Mouse (Mus musculus) spleen, adult 18-20 months (tissue): ENCODE results near the gene Gm49366.
"Not testable (repeated sequence)": the region's sequence is repeated elsewhere in the genome, so short reads cannot be mapped to it uniquely, and the experiment has no call there.

Source experiments
- DNase-seq, 2 experiments: peaks; one replicate each; pipeline ENCODE4 v3.0.0; 2022; ENCODE audit warnings: mixed read lengths in 2 of 2

The Gm49366 gene

GRCm38 (mm10) chr12:84094666-84095065 lies 55.9 kb downstream of the Gm49366 start:
- DNase-seq = not testable (repeated sequence)

- no peak for DNase-seq
Observed at GRCm38 (mm10) chr12:84099605-84100004, 60.9 kb downstream of the Gm49366 start.

- DNase-seq = no peak
Observed at GRCm38 (mm10) chr12:84100071-84100470, 61.3 kb downstream of the Gm49366 start.

- peak; percentile 6 to 38 for DNase-seq
Observed at GRCm38 (mm10) chr12:84100604-84101492, 62.1 kb downstream of the Gm49366 start, which contains the start of gene Acot6. Acot6 (plus strand) TSS chr12:84100654.

GRCm38 (mm10) chr12:84101493-84101845 lies 62.7 kb downstream of the Gm49366 start:
- no peak for DNase-seq

- DNase-seq = no peak
Observed at GRCm38 (mm10) chr12:84107012-84107411, 68.3 kb downstream of the Gm49366 start.

GRCm38 (mm10) chr12:84107692-84108091 lies 69.0 kb downstream of the Gm49366 start:
- no peak for DNase-seq
